Mouse (Mus musculus): Measurements from ENCODE around the gene Slc35c2. TPM values are rescaled to one million over a fixed set of nuclear protein-coding genes. Genes with fewer than 3 reads are reported as not detected.
A peak's percentile ranks its signal among the peaks of the same experiment; 100 is the strongest.

Slc35c2 gene
- 10 to 100 TPM; 16.3 to 18.0 TPM for total RNA-seq (2021)
- long read RNA-seq, experiment 1, transcript Slc35c2-204 (10 exons, 2,008 nt), result major isoform, 5 of 15 reads
- long read RNA-seq, experiment 1, partial matches to known transcripts, result 4 of 15 reads
- long read RNA-seq, experiment 1, other reads (novel, unspliced or antisense), result 4 of 15 reads
- long read RNA-seq, experiment 2, partial matches to known transcripts, result 1 of 5 reads
- long read RNA-seq, experiment 2, other reads (novel, unspliced or antisense), result 3 of 5 reads

DNA sequence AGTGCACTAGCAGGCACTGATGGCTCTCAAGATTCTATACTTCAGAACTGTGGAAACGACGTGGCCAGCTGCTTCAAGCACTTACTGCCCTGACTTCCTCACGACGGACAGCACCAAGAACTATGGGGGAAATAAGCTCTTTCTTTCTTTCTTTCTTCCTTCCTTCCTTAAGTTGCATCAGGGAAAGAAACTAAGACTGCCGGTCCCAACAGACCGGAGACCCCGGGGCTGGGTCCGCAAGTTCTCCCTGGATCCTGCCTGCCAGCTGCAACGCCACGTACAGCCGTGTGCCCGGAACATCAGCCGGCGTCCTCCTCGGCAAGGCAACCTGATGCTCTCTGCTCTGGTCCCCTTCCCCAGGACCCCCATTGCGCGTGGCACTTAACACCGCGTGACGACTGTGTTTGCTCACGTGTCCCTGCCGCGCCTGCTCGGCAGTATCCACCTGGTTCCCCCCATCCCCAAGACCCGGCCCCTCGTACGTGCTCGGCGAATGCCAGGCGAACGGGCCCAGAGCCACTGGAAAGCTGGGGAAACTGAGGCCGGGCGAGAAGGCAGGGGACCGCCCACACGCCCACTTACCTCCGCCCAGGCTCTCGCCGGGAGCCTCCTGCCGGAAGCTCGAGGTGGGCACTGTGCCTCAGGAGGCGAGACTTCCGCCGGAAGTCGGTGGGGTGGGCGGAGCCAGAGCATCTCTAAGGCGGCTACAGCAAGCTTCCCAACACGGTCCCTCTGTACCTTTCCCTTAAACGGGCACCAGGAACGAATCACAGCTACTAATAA lies at the start of gene Slc35c2:
Slc35c2 (minus strand) TSS at position 668 of the 783 bp plus-strand sequence.
- DNase-seq, result peak; percentile 93 to 96

DNA sequence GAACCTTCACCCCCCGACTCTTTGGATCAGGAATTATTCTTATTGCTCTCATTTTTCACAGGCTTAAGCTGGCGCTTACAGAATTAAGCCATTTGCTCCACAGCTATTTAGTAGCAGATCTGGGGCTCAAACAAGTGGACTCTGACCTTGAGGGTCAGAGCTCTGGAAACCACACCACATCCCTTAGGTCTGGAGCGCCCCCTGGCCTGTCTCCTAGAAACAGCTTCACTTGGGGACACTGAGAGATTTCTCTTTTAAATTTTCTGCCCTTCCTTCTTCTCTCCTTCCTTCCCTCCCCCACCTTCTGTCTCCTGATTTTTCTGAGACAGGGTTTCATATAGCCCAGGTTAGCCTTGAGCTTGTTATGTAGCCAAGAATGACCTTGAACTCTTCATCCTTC lies 49.5 kb upstream of the Slc35c2 start:
- DNase-seq, result peak in 1 of 2 experiments; percentile 78

DNA sequence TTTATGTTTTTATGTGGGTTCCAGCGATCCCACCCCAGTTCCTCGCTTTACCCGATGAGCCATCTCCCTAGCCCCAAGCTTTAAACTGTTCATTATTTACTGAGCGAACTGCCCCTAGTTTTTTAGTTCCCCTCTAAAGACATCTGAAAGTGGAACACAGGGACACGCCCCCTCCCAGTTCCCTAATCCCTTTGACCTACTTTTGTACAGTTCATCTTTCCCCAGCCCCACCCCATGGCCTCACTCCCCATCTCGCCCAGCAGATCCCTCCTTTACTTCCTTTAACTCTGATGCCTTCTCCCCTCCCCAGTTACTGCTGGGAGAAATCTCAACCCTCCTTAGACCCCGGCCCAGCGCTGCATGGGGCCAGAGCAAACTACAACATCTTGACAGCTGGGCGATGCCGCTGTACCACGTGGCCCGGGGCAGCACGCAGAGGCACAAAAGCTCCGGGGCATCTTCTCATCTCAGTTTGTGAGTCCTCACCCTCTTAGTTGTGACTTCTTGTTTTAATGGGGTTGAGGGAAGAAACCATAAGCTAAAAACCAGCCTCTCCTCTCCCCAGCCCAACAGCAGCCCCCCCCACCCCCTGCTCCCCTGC lies 45.0 kb upstream of the Slc35c2 start:
- DNase-seq, result peak in 1 of 2 experiments; percentile 75

- no peak for DNase-seq
Measured at GRCm38 (mm10) chr2:165329703-165330102, 42.0 kb upstream of the Slc35c2 start.

DNA sequence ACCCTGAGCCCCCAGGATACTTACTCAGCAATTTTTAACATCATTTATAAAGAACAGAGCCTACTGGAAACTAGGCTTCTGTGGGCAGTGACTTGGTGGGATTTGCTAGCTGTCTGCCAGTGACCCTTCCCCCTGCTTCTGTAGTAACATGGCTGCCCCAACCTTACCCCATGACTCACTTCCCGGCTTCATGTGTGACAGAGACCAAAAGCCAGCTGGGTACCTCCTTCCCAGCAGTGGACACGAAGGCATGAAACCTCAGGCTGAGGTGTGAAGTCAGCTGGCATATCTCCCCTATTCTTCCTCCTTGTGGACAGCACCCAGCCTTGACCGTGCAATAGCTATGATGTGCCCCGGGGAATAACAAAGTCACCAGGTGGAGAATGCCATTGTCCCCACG lies 41.1 kb upstream of the Slc35c2 start:
- no peak for DNase-seq

DNA sequence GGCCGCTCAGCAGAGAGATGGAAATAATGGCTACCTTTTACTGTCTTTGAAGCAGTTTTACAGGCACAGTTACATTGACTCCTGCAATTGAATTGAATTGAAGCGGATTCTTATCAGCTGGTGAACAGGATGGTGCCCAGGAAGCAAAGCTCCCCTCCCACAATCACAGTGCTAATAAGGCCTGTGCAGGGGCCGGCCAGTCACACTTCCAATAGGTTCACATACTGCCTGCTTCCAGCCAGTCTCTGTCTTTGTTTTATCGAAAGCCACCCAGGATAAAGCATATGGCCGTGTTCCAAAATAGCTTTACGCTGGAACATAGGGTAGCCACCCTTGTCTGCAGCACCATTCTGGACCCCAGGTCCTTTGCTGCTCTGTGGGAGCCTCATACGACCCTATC lies 39.7 kb upstream of the Slc35c2 start:
- no peak for DNase-seq

DNA sequence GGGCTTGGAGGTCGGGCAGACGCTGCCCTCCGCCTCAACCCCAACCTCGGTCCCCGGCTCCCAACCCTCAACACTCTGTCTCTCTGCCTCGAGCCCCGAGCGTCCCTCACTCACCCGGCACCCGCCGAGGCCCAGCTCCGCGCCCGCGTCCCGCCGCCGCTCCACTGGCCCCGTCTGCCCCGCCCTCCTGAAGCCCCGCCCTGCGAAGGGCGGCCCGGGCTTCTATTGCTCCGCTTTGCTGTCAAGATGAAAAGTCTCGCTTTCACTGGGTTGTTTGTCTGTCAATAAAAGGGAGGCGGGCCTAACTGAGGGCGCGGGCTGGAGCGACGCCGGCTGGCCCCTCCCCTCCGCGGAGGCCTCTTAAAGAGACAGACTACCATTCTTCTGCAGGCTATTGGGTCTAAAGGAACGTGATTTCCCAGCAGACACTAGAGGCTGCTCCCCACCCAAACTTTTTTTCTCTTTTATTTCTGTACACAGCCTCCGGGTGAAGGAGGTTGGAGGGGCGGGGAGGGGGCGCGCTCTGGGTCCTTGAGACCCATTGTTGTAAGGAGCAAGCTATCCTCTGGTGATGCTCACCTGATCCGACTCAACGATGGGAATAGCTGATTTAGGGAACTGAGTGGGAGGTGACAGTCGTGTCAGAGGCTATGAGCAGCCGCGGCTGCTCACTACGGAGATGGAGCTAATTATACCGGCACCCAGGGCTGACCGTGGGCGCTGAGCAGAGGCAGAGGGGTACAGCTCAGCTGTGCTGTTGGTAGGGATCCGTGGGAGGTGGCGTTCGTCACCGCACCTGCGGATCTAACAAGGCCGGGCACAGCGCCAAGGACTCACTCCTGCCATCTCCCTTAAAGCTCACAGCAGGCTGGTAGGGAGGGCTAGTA lies 38.9 kb upstream of the Slc35c2 start, which contains the start of gene Elmo2:
Elmo2 (minus strand) TSS at position 176 of the 887 bp plus-strand sequence.
- DNase-seq, result peak; percentile 99

- DNase-seq, result no peak
Measured at GRCm38 (mm10) chr2:165325521-165326303, 38.0 kb upstream of the Slc35c2 start.

DNA sequence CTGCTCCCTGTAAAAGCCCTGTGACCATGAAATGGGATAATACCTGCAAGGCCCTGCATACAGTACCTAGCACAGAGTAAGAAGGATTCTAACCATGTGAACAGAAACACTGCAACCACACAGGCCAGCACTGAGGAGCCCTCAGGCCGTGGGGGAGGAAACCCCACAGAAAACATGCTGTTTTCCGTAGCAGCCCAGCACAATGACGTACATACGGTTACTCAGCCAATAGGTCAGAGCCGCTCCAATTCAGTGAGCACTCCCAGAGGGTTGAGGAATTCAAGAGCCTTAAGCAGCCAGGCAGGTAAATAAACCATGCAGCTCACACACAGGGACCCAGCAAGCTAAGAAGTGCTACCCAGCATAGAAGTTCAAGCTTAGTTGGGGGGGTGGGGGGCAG lies 36.3 kb upstream of the Slc35c2 start:
- no peak for DNase-seq

GRCm38 (mm10) chr2:165323484-165323883 lies 35.8 kb upstream of the Slc35c2 start:
- no peak for DNase-seq

GRCm38 (mm10) chr2:165321981-165322735 lies 34.5 kb upstream of the Slc35c2 start:
- DNase-seq, result no peak

- DNase-seq, result peak; percentile 42
Measured at GRCm38 (mm10) chr2:165321381-165321888, 33.8 kb upstream of the Slc35c2 start.

GRCm38 (mm10) chr2:165320531-165321150 lies 33.0 kb upstream of the Slc35c2 start:
- DNase-seq, result peak; percentile 74 to 85

- DNase-seq, result no peak
Measured at GRCm38 (mm10) chr2:165319503-165319902, 31.8 kb upstream of the Slc35c2 start.

- no peak for DNase-seq
Measured at GRCm38 (mm10) chr2:165318941-165319340, 31.3 kb upstream of the Slc35c2 start.

DNA sequence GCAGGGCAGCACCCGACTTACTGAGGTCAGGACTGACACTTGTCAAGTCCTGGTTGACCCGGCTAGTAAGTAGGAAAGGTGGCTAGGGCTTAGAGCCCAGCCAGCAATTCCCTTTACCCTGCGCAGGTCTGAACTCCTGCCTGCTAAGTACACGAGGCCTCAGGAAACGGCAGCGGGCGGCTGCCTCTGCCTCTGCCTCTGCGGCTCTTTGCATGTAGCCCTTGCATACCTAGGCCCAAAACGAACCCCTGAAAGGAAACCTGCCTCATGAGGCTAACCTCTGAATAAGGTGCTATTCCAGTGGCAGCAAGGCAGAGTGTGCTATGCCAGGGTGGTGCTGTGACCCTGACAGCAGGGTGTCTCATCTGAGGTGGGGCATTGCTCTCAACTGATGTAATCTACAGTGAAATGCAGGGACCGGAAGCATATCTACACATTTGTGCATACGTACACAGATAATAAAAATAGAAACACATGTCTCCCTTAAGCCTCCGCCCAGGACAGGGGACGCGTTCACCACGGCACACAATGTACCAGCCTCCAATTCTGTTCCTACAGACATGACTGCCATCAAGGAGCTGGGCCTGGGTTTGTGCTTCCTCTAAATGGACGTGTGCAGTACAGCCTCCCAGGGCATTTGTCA lies 30.1 kb upstream of the Slc35c2 start:
- DNase-seq, result no peak

DNA sequence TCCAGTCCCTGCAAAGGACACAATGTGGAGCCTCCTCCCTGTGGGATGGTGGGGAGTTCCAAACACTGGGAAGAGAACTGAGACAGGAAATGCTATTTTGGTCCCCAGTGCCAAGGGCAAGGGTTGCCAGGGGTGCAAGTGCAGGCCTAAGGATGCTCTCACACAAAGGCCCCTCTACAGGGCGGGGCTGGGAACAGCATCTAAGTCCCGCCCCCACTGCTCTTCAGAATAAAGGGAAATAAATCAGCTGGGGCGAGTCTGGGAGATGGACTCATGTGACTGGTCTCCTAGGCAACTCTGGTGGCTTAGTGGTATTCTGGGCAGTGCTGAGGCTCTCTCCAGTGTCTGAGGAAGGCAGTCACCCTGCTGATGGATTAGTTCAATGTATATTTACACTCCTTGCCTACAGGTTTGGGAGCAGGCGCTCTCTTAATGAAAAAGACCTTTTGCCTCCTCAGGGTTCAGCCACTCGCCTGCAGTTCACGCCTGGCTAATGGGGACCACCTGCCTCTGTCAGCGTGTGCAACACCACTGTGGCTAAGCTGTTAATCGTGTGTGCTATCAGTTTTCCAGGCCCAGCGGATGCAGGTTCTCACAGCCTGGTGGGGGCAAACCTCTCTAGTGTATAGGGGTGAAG lies 29.3 kb upstream of the Slc35c2 start:
- peak; percentile 72 to 83 for DNase-seq

DNA sequence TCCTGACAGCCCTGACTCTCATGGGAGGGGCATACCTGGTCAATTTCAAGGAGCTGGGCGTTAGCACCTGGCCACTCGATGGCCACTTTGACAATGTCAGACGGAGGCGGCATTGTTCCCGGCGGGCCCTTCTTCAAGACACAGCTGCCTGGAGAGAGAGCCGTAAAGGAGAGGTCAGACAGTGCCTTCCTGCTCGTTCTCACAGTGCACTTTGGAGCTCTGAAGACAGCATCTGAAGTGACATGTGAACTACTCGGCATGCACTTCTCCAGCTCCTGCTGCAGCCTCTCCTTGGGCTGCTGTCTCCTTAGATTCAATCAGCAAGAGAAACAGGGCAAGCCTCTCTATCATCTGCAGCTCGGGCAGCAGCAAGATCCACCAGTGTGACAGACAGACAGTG lies 28.5 kb upstream of the Slc35c2 start:
- no peak for DNase-seq

GRCm38 (mm10) chr2:165314197-165314596 lies 26.5 kb upstream of the Slc35c2 start:
- no peak for DNase-seq

All from heart, adult 18-20 months (tissue).